Mouse (Mus musculus): ENCODE results near the gene Tmem121b.

Tmem121b gene

GRCm38 (mm10) chr6:120465393-120465792, 28.2 kb downstream of the Tmem121b start:
- no peak for DNase-seq (ENCODE audit: low read depth, low spot score)

GRCm38 (mm10) chr6:120464406-120464939, 29.1 kb downstream of the Tmem121b start:
- DNase-seq (ENCODE audit: low read depth, low spot score): no peak

- no peak for DNase-seq (ENCODE audit: low read depth, low spot score)
Observed at GRCm38 (mm10) chr6:120463884-120464283, 29.7 kb downstream of the Tmem121b start.

- no peak for DNase-seq (ENCODE audit: low read depth, low spot score)
Observed at GRCm38 (mm10) chr6:120463086-120463871, 30.3 kb downstream of the Tmem121b start, which contains the start of gene Il17ra. Gene Il17ra (plus strand): TSS chr6:120463247.

GRCm38 (mm10) chr6:120462251-120462650, 31.4 kb downstream of the Tmem121b start:
- no peak for DNase-seq (ENCODE audit: low read depth, low spot score)

- no peak for DNase-seq (ENCODE audit: low read depth, low spot score)
Observed at GRCm38 (mm10) chr6:120461217-120461616, 32.4 kb downstream of the Tmem121b start.

GRCm38 (mm10) chr6:120457751-120458150, 35.9 kb downstream of the Tmem121b start:
- DNase-seq (ENCODE audit: low read depth, low spot score): no peak

GRCm38 (mm10) chr6:120457074-120457473, 36.5 kb downstream of the Tmem121b start:
- DNase-seq (ENCODE audit: low read depth, low spot score): no peak

GRCm38 (mm10) chr6:120454627-120455077, 39.0 kb downstream of the Tmem121b start:
- DNase-seq (ENCODE audit: low read depth, low spot score): no peak

GRCm38 (mm10) chr6:120453556-120453955, 40.1 kb downstream of the Tmem121b start:
- no peak for DNase-seq (ENCODE audit: low read depth, low spot score)

GRCm38 (mm10) chr6:120453103-120453445, 40.5 kb downstream of the Tmem121b start:
- DNase-seq (ENCODE audit: low read depth, low spot score): no peak

- no peak for DNase-seq (ENCODE audit: low read depth, low spot score)
Observed at GRCm38 (mm10) chr6:120452384-120453102, 41.1 kb downstream of the Tmem121b start.

- no peak for DNase-seq (ENCODE audit: low read depth, low spot score)
Observed at GRCm38 (mm10) chr6:120450208-120450607, 43.4 kb downstream of the Tmem121b start.

- DNase-seq (ENCODE audit: low read depth, low spot score): no peak
Observed at GRCm38 (mm10) chr6:120443363-120444355, 49.9 kb downstream of the Tmem121b start.

- DNase-seq (ENCODE audit: low read depth, low spot score): no peak
Observed at GRCm38 (mm10) chr6:120442171-120442749, 51.3 kb downstream of the Tmem121b start.
